Mouse (Mus musculus) intestine, embryonic 15.5 days (tissue): ENCODE data around the gene Ralgps1. TPM values are rescaled to one million over a fixed set of nuclear protein-coding genes. Genes with fewer than 3 reads are reported as not detected.

Experiments used
- ATAC-seq: fragments of 200-750 bp; cut with Nextera tagmentation; 2 replicates; pipeline ENCODE4 v1.8.0; 2017; ENCODE audit warnings: moderate TSS enrichment, moderate library complexity
- H3K27ac ChIP-seq: fragments of 300-500 bp; sonication (generic); 2 replicates; pipeline ENCODE4 v1.5.1; 2015; ENCODE audit warnings: mild to moderate bottlenecking, inconsistent platforms
- H3K27me3 ChIP-seq: fragments of 300-500 bp; sonication (generic); replicated peaks from 2 replicates; pipeline ENCODE4 v1.6.1; 2015; ENCODE audit warnings: inconsistent platforms
- H3K36me3 ChIP-seq: fragments of 300-500 bp; sonication (generic); 2 replicates; pipeline ENCODE4 v1.6.1; 2015; ENCODE audit warnings: inconsistent platforms
- H3K4me1 ChIP-seq: fragments of 300-500 bp; sonication (generic); replicated peaks from 2 replicates; pipeline ENCODE4 v1.6.1; 2015; ENCODE audit warnings: inconsistent platforms
- H3K4me2 ChIP-seq: fragments of 300-500 bp; sonication (generic); replicated peaks from 2 replicates; pipeline ENCODE4 v1.6.1; 2015; ENCODE audit warnings: mild to moderate bottlenecking, inconsistent platforms
- H3K4me3 ChIP-seq: fragments of 300-500 bp; sonication (generic); replicated peaks from 2 replicates; pipeline ENCODE4 v1.5.1; 2015; ENCODE audit warnings: inconsistent platforms
- H3K9ac ChIP-seq: fragments of 300-500 bp; sonication (generic); 2 replicates; pipeline ENCODE4 v1.6.1; 2015; ENCODE audit warnings: inconsistent platforms
- H3K9me3 ChIP-seq: fragments of 300-500 bp; sonication (generic); 2 replicates; pipeline ENCODE4 v1.6.1; 2016; ENCODE audit warnings: inconsistent platforms
- WGBS: fragments of 180-500 bp; shearing (Covaris S2); methylation state at CpG from one replicate; pipeline ENCODE4 v1.1.7; 2015; 5-methylcytosine and 5-hydroxymethylcytosine counted together
- polyA plus RNA-seq: library from polyadenylated mRNA; unstranded; fragments of >200 nt; fragmentation: Nextera tagmentation; extraction: Ambion mirVana; gene quantifications from 2 replicates; pipeline ENCODE4 v1.2.1, GENCODE M21; 2015

Ralgps1 gene
- polyA plus RNA-seq, 1 experiment from 2014 or later, result 5.5 TPM

DNA sequence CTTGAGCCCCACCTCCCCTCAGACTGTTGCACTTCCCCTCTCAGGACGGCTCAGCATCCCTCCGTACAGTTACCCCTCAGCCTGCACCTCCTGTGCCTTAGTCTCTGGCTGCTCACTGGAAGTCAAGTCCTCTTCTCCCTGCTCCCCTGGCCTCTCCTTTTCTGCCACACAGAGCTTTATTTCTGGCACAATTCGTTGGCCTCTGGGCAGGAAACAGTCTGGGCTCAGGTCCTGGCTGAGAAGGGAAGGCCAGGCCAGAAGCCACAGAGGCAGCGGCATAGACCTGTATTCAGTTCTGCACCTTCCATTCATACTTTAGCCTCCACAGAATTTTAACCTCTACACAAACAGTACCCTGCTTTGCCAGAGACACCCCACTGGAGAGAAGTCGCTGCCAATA lies 124.4 kb downstream of the Ralgps1 start:
- peaks cover 5% of the 10 kb centered on the region; the same call in 1 of the 2 replicates for H3K36me3 ChIP-seq
- H3K4me2 ChIP-seq, result no peak overlapping the region
- no peak overlapping the region for H3K27ac ChIP-seq
- H3K9me3 ChIP-seq, result no peaks in the 10 kb centered on the region
- H3K4me3 ChIP-seq, result no peak overlapping the region
- no peak overlapping the region for H3K9ac ChIP-seq
- 77% methylated on average over 5 of the region's 5 CpGs for WGBS
- no peaks in the 10 kb centered on the region for H3K27me3 ChIP-seq
- H3K4me1 ChIP-seq, result peaks cover 14% of the 10 kb centered on the region; the same call in 1 of the 2 replicates
- ATAC-seq, result no peak

DNA sequence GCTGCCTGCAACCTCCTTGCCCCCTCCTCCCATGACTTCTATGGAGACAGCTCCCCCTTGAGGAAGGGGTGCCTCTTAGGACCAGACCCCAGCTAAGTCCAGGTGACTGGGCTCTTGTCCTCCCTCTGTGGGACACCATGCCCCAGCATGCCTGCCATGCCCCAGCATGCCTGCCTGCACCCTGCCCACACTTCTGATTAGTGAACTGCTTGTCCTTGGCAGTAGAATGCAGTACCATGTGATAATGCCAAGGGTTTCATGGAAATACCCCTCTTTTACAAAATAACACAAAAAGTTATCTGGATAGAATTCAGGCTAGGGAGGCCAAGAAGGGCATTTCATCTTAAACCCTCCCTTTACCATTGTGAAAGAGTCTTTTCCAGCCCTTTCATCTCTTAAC lies 125.9 kb downstream of the Ralgps1 start:
- no peaks in the 10 kb centered on the region for H3K9me3 ChIP-seq
- H3K27ac ChIP-seq, result no peak overlapping the region
- H3K36me3 ChIP-seq, result peaks cover 5% of the 10 kb centered on the region; the same call in 1 of the 2 replicates
- H3K4me1 ChIP-seq, result peaks cover 7% of the 10 kb centered on the region; the same call in 1 of the 2 replicates
- H3K4me3 ChIP-seq, result no peak overlapping the region
- H3K27me3 ChIP-seq, result no peaks in the 10 kb centered on the region
- H3K9ac ChIP-seq, result no peak overlapping the region
- no peak overlapping the region for H3K4me2 ChIP-seq
- ATAC-seq, result no peak

- H3K9ac ChIP-seq, result no peak overlapping the region
- H3K4me3 ChIP-seq, result no peak overlapping the region
- H3K4me2 ChIP-seq, result no peak overlapping the region
- WGBS, result 75% methylated on average over 6 of the region's 6 CpGs
- ATAC-seq, result no peak
- H3K4me1 ChIP-seq, result peaks cover 3% of the 10 kb centered on the region; the same call in 1 of the 2 replicates
- H3K36me3 ChIP-seq, result peaks cover 5% of the 10 kb centered on the region; the same call in 1 of the 2 replicates
- no peaks in the 10 kb centered on the region for H3K27me3 ChIP-seq
- H3K27ac ChIP-seq, result no peak overlapping the region
- no peaks in the 10 kb centered on the region for H3K9me3 ChIP-seq
These were observed 126.4 kb downstream of the Ralgps1 start for GRCm38 (mm10) chr2:33244880-33245279.

GRCm38 (mm10) chr2:33237581-33237980 lies 133.7 kb downstream of the Ralgps1 start:
- Histone ChIP-seq H3K9me3 (no peaks in the 10 kb centered on the region), H3K4me1 (no peaks in the 10 kb centered on the region), H3K27ac (no peak overlapping the region), H3K9ac (no peak overlapping the region), H3K4me3 (no peak overlapping the region), H3K27me3 (no peaks in the 10 kb centered on the region), H3K36me3 (no peaks in the 10 kb centered on the region), H3K4me2 (no peak overlapping the region)
- no peak for ATAC-seq
- 89% methylated on average over 6 of the region's 6 CpGs for WGBS

GRCm38 (mm10) chr2:33234848-33235247 lies 136.4 kb downstream of the Ralgps1 start:
- WGBS, result 79% methylated on average over 4 of the region's 4 CpGs
- no peak for ATAC-seq
- Histone ChIP-seq H3K4me2 (no peak overlapping the region), H3K27ac (no peak overlapping the region), H3K36me3 (no peaks in the 10 kb centered on the region), H3K27me3 (no peaks in the 10 kb centered on the region; the same call in 1 of the 2 replicates), H3K4me3 (no peak overlapping the region), H3K9me3 (no peaks in the 10 kb centered on the region), H3K4me1 (no peaks in the 10 kb centered on the region), H3K9ac (no peak overlapping the region)

DNA sequence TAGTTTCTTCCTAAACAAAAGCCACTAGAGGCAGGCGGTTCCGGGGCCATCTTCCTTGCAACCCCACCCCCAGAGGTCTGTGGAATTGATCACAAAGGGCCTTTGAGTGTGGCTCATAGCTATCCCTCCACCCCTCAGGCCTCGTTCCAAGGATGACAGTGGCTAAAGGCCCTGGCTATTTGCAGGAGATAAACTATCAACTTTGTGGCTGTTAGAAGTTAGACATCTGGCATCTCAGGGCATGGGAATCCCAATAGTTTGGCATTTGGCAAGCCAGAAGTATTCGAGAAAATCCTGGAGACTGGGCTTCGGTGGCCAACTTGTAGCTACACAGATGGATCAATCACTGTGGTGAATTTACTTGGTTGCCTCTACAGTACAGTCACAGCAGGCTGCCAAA lies 137.4 kb downstream of the Ralgps1 start:
- H3K27me3 ChIP-seq, result no peaks in the 10 kb centered on the region; the same call in 1 of the 2 replicates
- no peak overlapping the region for H3K9ac ChIP-seq
- H3K4me2 ChIP-seq, result no peak overlapping the region
- WGBS, result 69% methylated on average over 5 of the region's 5 CpGs
- no peak for ATAC-seq
- H3K4me3 ChIP-seq, result no peak overlapping the region
- no peak overlapping the region for H3K27ac ChIP-seq
- no peaks in the 10 kb centered on the region for H3K9me3 ChIP-seq
- H3K4me1 ChIP-seq, result no peaks in the 10 kb centered on the region
- H3K36me3 ChIP-seq, result no peaks in the 10 kb centered on the region

DNA sequence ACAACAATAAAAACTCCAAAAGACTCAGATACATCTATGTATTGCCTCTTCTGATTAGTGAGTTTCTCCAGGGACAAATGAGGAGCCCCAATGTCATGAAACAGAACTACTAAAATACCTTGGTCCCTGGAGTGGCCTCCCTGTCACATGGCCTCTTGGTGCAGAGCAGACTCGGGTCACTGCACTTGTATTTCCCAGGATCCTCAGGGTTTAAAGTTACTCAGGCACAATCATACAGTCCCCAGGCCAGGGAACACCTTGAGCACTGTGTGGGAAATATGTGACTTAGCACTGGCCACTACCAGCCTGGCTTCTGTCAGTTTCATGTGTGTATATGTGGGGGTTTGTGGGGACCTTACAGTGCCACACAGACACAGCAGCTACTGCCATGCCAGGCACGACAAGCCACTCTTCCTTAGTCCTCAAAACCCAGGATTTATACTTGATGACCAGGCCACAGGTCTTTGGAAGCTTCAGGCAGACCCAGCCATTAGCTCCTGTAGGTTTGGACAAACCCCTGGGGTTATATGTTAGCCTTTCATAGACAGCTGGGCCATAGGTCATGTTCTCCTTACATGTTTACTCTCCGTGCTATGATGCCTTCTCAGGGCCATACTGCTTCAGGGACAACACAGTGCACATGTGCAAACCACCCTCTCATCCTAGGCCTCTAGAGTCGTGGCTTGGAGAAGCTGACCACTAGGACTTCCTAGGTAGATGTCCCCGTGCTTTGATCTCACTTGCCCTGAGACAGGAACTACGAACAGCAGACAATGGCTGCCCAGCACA lies 138.3 kb downstream of the Ralgps1 start:
- no peaks in the 10 kb centered on the region for H3K36me3 ChIP-seq
- no peak overlapping the region for H3K9ac ChIP-seq
- H3K9me3 ChIP-seq, result no peaks in the 10 kb centered on the region
- H3K27ac ChIP-seq, result no peak overlapping the region
- H3K27me3 ChIP-seq, result no peaks in the 10 kb centered on the region; the same call in 1 of the 2 replicates
- no peak overlapping the region for H3K4me2 ChIP-seq
- ATAC-seq, result no peak
- H3K4me1 ChIP-seq, result no peaks in the 10 kb centered on the region
- WGBS, result 75% methylated on average over 6 of the region's 6 CpGs
- H3K4me3 ChIP-seq, result no peak overlapping the region

DNA sequence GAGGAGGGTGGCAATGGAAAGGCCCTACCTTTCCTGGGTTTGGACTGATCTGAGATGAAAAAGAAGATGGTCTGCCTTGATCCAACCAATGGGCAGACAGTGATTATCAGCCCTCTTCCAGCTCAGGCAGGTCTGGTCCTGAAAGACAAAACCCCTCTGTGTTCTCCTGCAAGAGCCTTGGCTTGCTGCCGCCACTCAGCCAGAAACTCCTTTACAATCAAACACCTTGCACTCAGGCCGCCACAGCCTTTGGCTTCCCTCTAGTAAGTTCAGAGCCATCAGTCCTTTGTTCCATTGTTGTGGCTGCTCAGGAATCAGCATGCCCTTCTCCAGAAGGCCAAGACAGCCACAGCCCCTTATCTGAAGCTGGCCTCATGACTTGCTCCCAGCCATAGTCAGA lies 139.5 kb downstream of the Ralgps1 start:
- Histone ChIP-seq H3K4me2 (no peak overlapping the region), H3K27me3 (no peaks in the 10 kb centered on the region; the same call in 1 of the 2 replicates), H3K4me3 (no peak overlapping the region), H3K36me3 (no peaks in the 10 kb centered on the region), H3K4me1 (0 out of 2 replicates have a peak, but pooled peaks cover 2% of the 10 kb centered on the region), H3K9me3 (no peaks in the 10 kb centered on the region), H3K27ac (no peak overlapping the region), H3K9ac (no peak overlapping the region)
- WGBS, result 87% methylated on average over 2 of the region's 2 CpGs
- no peak for ATAC-seq

- 50% methylated on average over 10 of the region's 10 CpGs for WGBS
- no peak for ATAC-seq
These were observed 140.6 kb downstream of the Ralgps1 start for GRCm38 (mm10) chr2:33230701-33231100.

GRCm38 (mm10) chr2:33228551-33228950 lies 142.7 kb downstream of the Ralgps1 start:
- H3K27me3 ChIP-seq, result no peaks in the 10 kb centered on the region; the same call in 1 of the 2 replicates
- H3K9me3 ChIP-seq, result no peaks in the 10 kb centered on the region
- no peak overlapping the region for H3K4me2 ChIP-seq
- H3K4me3 ChIP-seq, result no peak overlapping the region
- ATAC-seq, result no peak
- H3K4me1 ChIP-seq, result 0 out of 2 replicates have a peak, but pooled peaks cover 2% of the 10 kb centered on the region
- no peak overlapping the region for H3K27ac ChIP-seq
- WGBS, result 89% methylated on average over 15 of the region's 15 CpGs
- no peaks in the 10 kb centered on the region for H3K36me3 ChIP-seq
- no peak overlapping the region for H3K9ac ChIP-seq

More at GRCm38 (mm10) chr2:33230701-33231100, 140.6 kb downstream of the Ralgps1 start:
- H3K9ac ChIP-seq, result no peak overlapping the region
- 0 out of 2 replicates have a peak, but pooled peaks cover 2% of the 10 kb centered on the region for H3K4me1 ChIP-seq
- H3K27ac ChIP-seq, result no peak overlapping the region
- H3K4me2 ChIP-seq, result no peak overlapping the region
- no peaks in the 10 kb centered on the region for H3K9me3 ChIP-seq
- H3K27me3 ChIP-seq, result no peaks in the 10 kb centered on the region; the same call in 1 of the 2 replicates
- H3K36me3 ChIP-seq, result no peaks in the 10 kb centered on the region
- no peak overlapping the region for H3K4me3 ChIP-seq

- Histone ChIP-seq H3K4me1 (0 out of 2 replicates have a peak, but pooled peaks cover 2% of the 10 kb centered on the region), H3K27ac (no peak overlapping the region), H3K9me3 (no peaks in the 10 kb centered on the region), H3K4me3 (no peak overlapping the region), H3K36me3 (no peaks in the 10 kb centered on the region), H3K27me3 (no peaks in the 10 kb centered on the region; the same call in 1 of the 2 replicates), H3K4me2 (no peak overlapping the region), H3K9ac (no peak overlapping the region)
- no peak for ATAC-seq
- WGBS, result 89% methylated on average over 11 of the region's 11 CpGs
These were observed 143.2 kb downstream of the Ralgps1 start for GRCm38 (mm10) chr2:33228077-33228476.

DNA sequence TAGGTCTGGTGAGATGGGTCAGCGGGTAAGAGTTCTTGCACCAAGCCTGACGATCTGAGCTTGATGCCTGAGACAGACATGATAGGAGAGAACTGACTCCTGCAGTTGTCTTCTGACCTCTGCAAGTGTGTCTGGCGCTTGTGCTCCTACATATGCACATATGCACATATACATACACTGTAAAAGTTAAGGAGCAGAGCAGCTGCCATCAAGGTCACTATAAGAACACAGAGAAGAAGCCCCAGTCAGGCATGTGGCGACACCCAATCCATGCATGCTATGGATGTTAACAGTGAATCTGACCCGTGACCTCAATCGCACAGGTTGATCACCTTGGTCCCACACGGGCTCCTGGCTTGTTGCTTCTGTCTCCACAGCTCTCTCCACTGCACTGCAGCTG lies 145.4 kb downstream of the Ralgps1 start:
- H3K4me2 ChIP-seq, result no peak overlapping the region
- ATAC-seq, result no peak
- no peak overlapping the region for H3K4me3 ChIP-seq
- no peak overlapping the region for H3K9ac ChIP-seq
- no peaks in the 10 kb centered on the region for H3K27me3 ChIP-seq
- H3K9me3 ChIP-seq, result no peaks in the 10 kb centered on the region
- 88% methylated on average over 7 of the region's 7 CpGs for WGBS
- no peaks in the 10 kb centered on the region for H3K36me3 ChIP-seq
- H3K4me1 ChIP-seq, result 0 out of 2 replicates have a peak, but pooled peaks cover 4% of the 10 kb centered on the region
- H3K27ac ChIP-seq, result no peak overlapping the region
